Mouse (Mus musculus): ENCODE measurements around the gene Kcnma1.

DNA sequence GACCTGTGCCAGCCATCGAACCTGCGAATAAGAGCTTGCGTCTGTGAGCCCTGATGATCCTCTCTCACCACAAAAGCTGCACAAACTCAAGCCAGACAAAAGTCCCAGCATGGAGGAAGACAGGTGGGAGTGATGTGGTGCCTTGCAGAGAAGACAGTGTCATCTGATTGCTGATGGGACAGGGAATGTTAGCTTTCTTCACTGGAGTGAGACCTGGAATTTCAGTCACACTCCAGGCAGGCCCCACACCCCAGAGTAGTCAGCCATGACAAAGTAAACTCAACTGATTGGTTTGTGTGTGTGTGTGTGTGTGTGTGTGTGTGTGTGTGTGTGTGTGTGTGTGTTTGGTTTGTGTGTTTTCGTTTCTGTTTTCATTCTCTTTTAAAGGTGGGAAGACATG lies 57.0 kb downstream of the Kcnma1 start:
- TF ChIP-seq CTCF (IDR thresholded peaks at IDR 0.05; ENCODE audit: insufficient read depth, low read depth, low read length) (no peak), POLR2A (IDR thresholded peaks at IDR 0.05; ENCODE audit: insufficient read depth, low read depth, low read length) (no peak)

Data from olfactory bulb, adult 2 months (tissue).